Mouse (Mus musculus) inflammation-experienced regulatory T-cells, adult 6 months (primary cell): Measurements from ENCODE around the gene Crtc1. TPM values are rescaled to one million over a fixed set of nuclear protein-coding genes. Genes with fewer than 3 reads are reported as not detected.

Experiments
- ATAC-seq: one replicate; pipeline ENCODE4 v1.8.0; 2017
- polyA plus RNA-seq, 3 experiments: library from polyadenylated mRNA; unstranded; fragments of 100-300 nt; shearing (Covaris generic); gene quantifications; one replicate each; pipeline ENCODE4 v1.2.1; 2017

The Crtc1 gene
- polyA plus RNA-seq, 3 experiments from 2014 or later: 5.0 to 8.7 (median 7.2) TPM

- ATAC-seq: no peak
Observed at GRCm38 (mm10) chr8:70462516-70462813, 23.1 kb upstream of the Crtc1 start.

GRCm38 (mm10) chr8:70461765-70462515, 22.6 kb upstream of the Crtc1 start:
- no peak for ATAC-seq

- ATAC-seq: no peak
Observed at GRCm38 (mm10) chr8:70460606-70461005, 21.2 kb upstream of the Crtc1 start.

GRCm38 (mm10) chr8:70460199-70460598, 20.8 kb upstream of the Crtc1 start:
- no peak for ATAC-seq

GRCm38 (mm10) chr8:70459636-70460035, 20.3 kb upstream of the Crtc1 start:
- ATAC-seq: no peak

- no peak for ATAC-seq
Observed at GRCm38 (mm10) chr8:70458462-70458861, 19.1 kb upstream of the Crtc1 start.

- ATAC-seq: no peak
Observed at GRCm38 (mm10) chr8:70457882-70458281, 18.5 kb upstream of the Crtc1 start.

- no peak for ATAC-seq
Observed at GRCm38 (mm10) chr8:70456996-70457395, 17.6 kb upstream of the Crtc1 start.

GRCm38 (mm10) chr8:70453852-70454251, 14.5 kb upstream of the Crtc1 start:
- no peak for ATAC-seq

GRCm38 (mm10) chr8:70452196-70452966, 13.0 kb upstream of the Crtc1 start:
- no peak for ATAC-seq

GRCm38 (mm10) chr8:70447639-70448420, 8.5 kb upstream of the Crtc1 start:
- ATAC-seq: no peak

GRCm38 (mm10) chr8:70445988-70446387, 6.6 kb upstream of the Crtc1 start:
- no peak for ATAC-seq

GRCm38 (mm10) chr8:70443326-70443725, 3.9 kb upstream of the Crtc1 start:
- no peak for ATAC-seq

- no peak for ATAC-seq
Observed at GRCm38 (mm10) chr8:70441565-70441964, 2.2 kb upstream of the Crtc1 start.

- no peak for ATAC-seq
Observed at GRCm38 (mm10) chr8:70440246-70440645, 867 bp upstream of the Crtc1 start.

- ATAC-seq: peak; percentile 44
Observed at GRCm38 (mm10) chr8:70439848-70440179, 435 bp upstream of the Crtc1 start.

GRCm38 (mm10) chr8:70438423-70438822, 956 bp downstream of the Crtc1 start:
- ATAC-seq: no peak

GRCm38 (mm10) chr8:70435156-70435555, 4.2 kb downstream of the Crtc1 start:
- no peak for ATAC-seq

GRCm38 (mm10) chr8:70432991-70433536, 6.3 kb downstream of the Crtc1 start:
- ATAC-seq: no peak

GRCm38 (mm10) chr8:70431213-70431612, 8.2 kb downstream of the Crtc1 start:
- ATAC-seq: no peak

- no peak for ATAC-seq
Observed at GRCm38 (mm10) chr8:70426300-70426907, 13.0 kb downstream of the Crtc1 start.

GRCm38 (mm10) chr8:70422722-70423121, 16.7 kb downstream of the Crtc1 start:
- ATAC-seq: no peak
